Mouse (Mus musculus) forebrain, embryonic 14.5 days (tissue): ENCODE results near the gene Pus1. TPM values are rescaled to one million over a fixed set of nuclear protein-coding genes. Genes with fewer than 3 reads are reported as not detected.
"Not testable (repeated sequence)": the region's sequence is repeated elsewhere in the genome, so short reads cannot be mapped to it uniquely, and the experiment has no call there.

Source experiments
- ATAC-seq: fragments of 200-750 bp; cut with Nextera tagmentation; 2 replicates; pipeline ENCODE4 v1.8.0; 2017; ENCODE audit warnings: mild to moderate bottlenecking, moderate library complexity
- DNase-seq: peaks from one replicate; pipeline ENCODE4 v3.0.0-alpha.2; 2015; ENCODE audit warnings: low spot score
- H3K27ac ChIP-seq: fragments of 300-500 bp; sonication (generic); 2 replicates; pipeline ENCODE4 v1.5.1; 2014; ENCODE audit warnings: low read depth, mild to moderate bottlenecking, control low read depth, low read length, moderate library complexity
- H3K27me3 ChIP-seq: fragments of 300-500 bp; sonication (generic); replicated peaks from 2 replicates; pipeline ENCODE4 v1.6.1; 2014; ENCODE audit warnings: low read length, control low read depth, mixed read lengths; ENCODE audit not compliant: control insufficient read depth, insufficient read depth
- H3K36me3 ChIP-seq: fragments of 300-500 bp; sonication (generic); 2 replicates; pipeline ENCODE4 v1.6.1; 2014; ENCODE audit warnings: low read length, control low read depth; ENCODE audit not compliant: control insufficient read depth, insufficient read depth
- H3K4me1 ChIP-seq: fragments of 300-500 bp; sonication (generic); 2 replicates; pipeline ENCODE4 v1.6.1; 2014; ENCODE audit warnings: antibody characterized with exemption, low read length, control low read depth; ENCODE audit not compliant: control insufficient read depth, insufficient read depth
- H3K4me2 ChIP-seq: fragments of 300-500 bp; sonication (generic); 2 replicates; pipeline ENCODE4 v1.6.1; 2014; ENCODE audit warnings: mild to moderate bottlenecking, control low read depth, low read length
- H3K4me3 ChIP-seq: fragments of 300-500 bp; sonication (generic); 2 replicates; pipeline ENCODE4 v1.5.1; 2014; ENCODE audit warnings: low read depth, low read length, control low read depth
- H3K9ac ChIP-seq: fragments of 300-500 bp; sonication (generic); 2 replicates; pipeline ENCODE4 v1.6.1; 2014; ENCODE audit warnings: mild to moderate bottlenecking, low read length, control low read depth, moderate library complexity
- H3K9me3 ChIP-seq: fragments of 300-500 bp; sonication (generic); replicated peaks from 2 replicates; pipeline ENCODE4 v1.6.1; 2016; ENCODE audit warnings: low read length, control low read depth, mixed read lengths; ENCODE audit not compliant: control insufficient read depth
- WGBS: fragments of 180-500 bp; shearing (Covaris S2); extraction: QIAGEN DNeasy Blood & Tissue Kit; methylation state at CpG from one replicate; pipeline ENCODE4 v1.1.7; 2014; 5-methylcytosine and 5-hydroxymethylcytosine counted together
- polyA plus RNA-seq: library from polyadenylated mRNA; unstranded; fragments of >200 nt; fragmentation: Nextera tagmentation; extraction: Ambion mirVana; gene quantifications from 2 replicates; pipeline ENCODE4 v1.2.1, GENCODE M21; 2014

The Pus1 gene
- polyA plus RNA-seq, 1 experiment from 2014 or later, result 13.8 TPM

DNA sequence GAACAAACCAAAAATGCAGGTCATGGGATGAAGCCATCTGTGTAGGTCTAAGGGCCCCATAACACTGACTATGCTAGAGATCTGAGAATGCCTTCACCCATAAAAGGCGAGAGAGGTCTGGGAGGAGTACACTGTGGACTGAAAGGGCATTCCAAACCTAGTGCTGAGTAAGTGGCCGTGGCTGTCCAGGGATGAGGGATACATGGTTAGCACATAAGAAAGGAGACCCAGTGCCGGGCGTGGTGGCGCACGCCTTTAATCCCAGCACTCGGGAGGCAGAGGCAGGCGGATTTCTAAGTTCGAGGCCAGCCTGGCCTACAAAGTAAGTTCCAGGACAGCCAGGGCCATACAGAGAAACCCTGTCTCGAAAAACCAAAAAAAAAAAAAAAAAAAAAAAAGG is 7.5 kb downstream of the Pus1 start:
- not testable (repeated sequence) for H3K9me3 ChIP-seq, H3K4me1 ChIP-seq, H3K4me2 ChIP-seq, ATAC-seq, H3K9ac ChIP-seq, H3K4me3 ChIP-seq, DNase-seq, H3K27ac ChIP-seq, H3K27me3 ChIP-seq
- H3K36me3 ChIP-seq, result peaks cover 38% of the 10 kb centered on the region
- WGBS, result 94% methylated on average over 10 of the region's 10 CpGs

DNA sequence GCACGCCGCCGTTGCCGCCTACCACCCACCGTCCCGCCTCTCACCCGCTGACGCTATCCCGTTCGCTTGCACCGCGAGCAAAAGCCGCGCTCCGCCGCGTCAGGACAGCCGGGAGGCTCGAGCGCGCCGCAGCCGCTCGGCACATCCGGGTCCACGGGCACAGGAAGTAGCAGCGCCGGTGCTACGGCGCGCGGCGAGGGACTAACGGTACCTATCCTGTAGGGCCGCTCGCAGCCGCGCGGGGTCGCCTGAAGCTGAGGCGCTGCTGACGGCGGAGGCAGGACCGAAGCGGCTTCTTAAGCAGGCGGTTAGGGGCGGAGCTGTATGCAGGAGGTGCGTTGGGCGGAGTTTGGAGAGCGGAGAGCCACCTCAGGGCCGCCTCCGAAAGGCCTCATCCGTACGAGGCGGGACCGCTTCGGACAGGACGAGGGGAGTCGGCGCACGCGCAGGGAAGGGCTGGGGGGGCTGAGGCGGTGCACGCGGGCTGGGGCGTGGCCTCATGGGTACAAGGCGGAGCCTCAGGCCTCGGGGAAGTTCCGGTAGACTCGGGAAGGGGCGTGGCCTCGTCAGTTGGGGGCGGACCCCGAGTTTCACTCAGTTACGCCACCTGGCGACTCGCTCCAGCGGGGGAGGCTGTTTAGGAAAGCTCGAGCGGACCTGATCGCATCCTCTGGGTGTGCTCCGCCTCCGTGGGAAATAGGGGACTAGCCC is 9.9 kb downstream of the Pus1 start, which contains the start of gene Ep400:
Ep400 (minus strand) TSS at position 270 of the 711 bp plus-strand sequence.
- no peaks in the 10 kb centered on the region for H3K27me3 ChIP-seq
- H3K4me3 ChIP-seq, result peak within 1 kb of the TSS; percentile 91
- peak within 1 kb of the TSS; percentile 70 for H3K4me2 ChIP-seq
- peak within 1 kb of the TSS; percentile 96 for H3K27ac ChIP-seq
- H3K4me1 ChIP-seq, result peaks cover 10% of the 10 kb centered on the region
- WGBS, result under 1% methylated on average over 76 of the region's 83 CpGs
- peaks cover 29% of the 10 kb centered on the region for H3K36me3 ChIP-seq
- no peaks in the 10 kb centered on the region for H3K9me3 ChIP-seq
- DNase-seq (peak; percentile 100), ATAC-seq (peak; percentile 98)
- H3K9ac ChIP-seq, result peak within 1 kb of the TSS; percentile 93

DNA sequence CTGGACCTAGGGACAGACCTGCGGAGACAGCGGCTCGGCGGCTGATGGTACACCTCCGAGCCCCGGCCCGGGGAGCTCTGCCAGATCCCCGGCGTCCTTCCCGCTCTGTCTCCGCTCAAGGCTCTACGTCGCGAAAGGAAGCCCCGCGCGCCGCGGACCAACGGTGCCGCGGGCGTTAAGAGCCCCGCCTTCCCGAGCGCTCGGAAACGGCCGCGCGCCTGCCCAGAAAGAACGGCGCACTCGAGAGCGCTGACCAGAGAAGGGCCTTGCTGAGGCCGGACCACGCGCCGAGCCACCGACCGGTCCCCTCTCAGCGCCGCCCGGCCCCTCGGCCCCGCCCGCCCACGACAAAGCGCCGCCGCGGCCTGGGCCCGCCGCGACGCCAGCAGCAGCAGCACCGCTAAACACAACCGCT is 10.4 kb downstream of the Pus1 start:
- peak; percentile 59 for DNase-seq
- Histone ChIP-seq H3K4me3 (peak overlapping the region; percentile 91), H3K27me3 (no peaks in the 10 kb centered on the region), H3K9ac (peak overlapping the region; percentile 93), H3K9me3 (no peaks in the 10 kb centered on the region), H3K36me3 (peaks cover 24% of the 10 kb centered on the region), H3K27ac (peak overlapping the region; percentile 96), H3K4me1 (peaks cover 10% of the 10 kb centered on the region), H3K4me2 (peak overlapping the region; percentile 70)
- peak; percentile 57 for ATAC-seq
- WGBS, result 0% methylated on average over 48 of the region's 58 CpGs

DNA sequence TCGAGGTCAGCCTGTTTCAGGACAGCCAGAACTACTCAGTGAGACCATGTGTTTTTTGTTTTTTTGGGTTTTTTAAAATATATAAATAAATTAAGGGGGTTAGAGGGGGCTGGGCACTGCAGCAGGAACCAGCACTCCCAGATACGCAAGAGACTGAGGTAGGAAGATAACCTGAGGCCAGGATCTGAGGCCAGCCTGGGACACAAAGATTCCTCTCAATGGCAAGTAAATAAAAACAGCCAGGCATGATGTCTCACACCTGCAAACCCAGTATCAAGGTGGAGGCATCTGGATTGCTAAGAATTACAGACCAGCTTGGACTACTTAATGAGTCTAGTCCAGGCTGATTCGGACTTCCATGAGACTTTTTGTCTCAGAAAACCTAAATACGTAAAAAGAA is 11.2 kb downstream of the Pus1 start:
- Histone ChIP-seq H3K36me3 (peaks cover 17% of the 10 kb centered on the region), H3K27ac (peak overlapping the region; percentile 96; the same call in 1 of the 2 replicates)
- no peak for ATAC-seq

DNA sequence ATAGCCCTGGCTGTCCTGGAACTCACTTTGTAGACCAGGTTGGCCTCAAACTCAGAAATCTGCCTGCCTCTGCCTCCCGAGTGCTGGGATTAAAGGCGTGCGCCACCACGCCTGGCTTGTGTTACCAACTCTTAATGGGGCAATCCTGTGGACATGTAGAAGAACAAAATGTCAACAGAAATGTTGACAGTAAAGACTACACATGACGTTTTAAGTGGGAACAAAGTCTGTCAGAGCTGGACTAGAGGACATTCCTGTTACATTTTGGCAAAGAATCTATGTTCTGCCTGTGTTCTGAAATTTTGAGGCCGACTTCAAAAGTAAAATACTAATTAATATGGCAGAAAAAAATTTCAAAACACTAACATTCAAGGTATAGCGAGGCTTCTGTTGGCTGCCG is 16.6 kb downstream of the Pus1 start:
- Histone ChIP-seq H3K27ac (no peak overlapping the region), H3K4me2 (no peak overlapping the region), H3K27me3 (no peaks in the 10 kb centered on the region), H3K4me1 (peaks cover 4% of the 10 kb centered on the region; the same call in 1 of the 2 replicates), H3K4me3 (no peak overlapping the region), H3K9me3 (no peaks in the 10 kb centered on the region), H3K36me3 (no peaks in the 10 kb centered on the region), H3K9ac (no peak overlapping the region)
- no peak for ATAC-seq
- 94% methylated on average over 8 of the region's 8 CpGs for whole genome bisulfite sequencing
- no peak for DNase-seq

More for the DNA sequence above, 11.2 kb downstream of the Pus1 start:
- no peak for DNase-seq
- Histone ChIP-seq H3K4me3 (peak overlapping the region; percentile 91), H3K4me1 (peaks cover 10% of the 10 kb centered on the region), H3K4me2 (peak overlapping the region; percentile 70), H3K27me3 (no peaks in the 10 kb centered on the region), H3K9ac (peak overlapping the region; percentile 93), H3K9me3 (no peaks in the 10 kb centered on the region)
- WGBS, result 63% methylated on average over 4 of the region's 4 CpGs

DNA sequence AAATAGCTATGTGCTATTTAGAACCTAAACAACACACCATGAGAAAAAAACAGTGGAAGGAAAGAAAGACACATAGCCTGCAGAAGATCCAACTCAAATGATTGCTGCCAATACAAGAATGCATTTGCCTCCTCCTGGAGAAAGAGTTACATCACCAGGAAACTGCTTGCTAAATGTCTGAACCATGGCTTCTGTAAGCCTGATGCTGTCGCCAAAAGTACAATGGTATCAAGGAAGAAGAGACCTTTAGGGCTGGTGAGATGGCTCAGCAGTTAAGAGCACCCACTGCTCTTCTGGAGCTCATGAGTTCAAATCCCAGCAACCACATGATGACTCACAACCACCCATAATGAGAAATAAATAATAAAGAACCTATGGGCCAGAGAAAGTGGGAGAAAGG is 35.4 kb downstream of the Pus1 start:
- no peak overlapping the region for H3K4me3 ChIP-seq
- H3K9me3 ChIP-seq, result no peaks in the 10 kb centered on the region
- no peak for DNase-seq
- H3K27ac ChIP-seq, result no peak overlapping the region
- 93% methylated on average over 1 of the region's 1 CpGs for WGBS
- peaks cover 9% of the 10 kb centered on the region for H3K36me3 ChIP-seq
- H3K27me3 ChIP-seq, result no peaks in the 10 kb centered on the region
- H3K9ac ChIP-seq, result no peak overlapping the region
- H3K4me2 ChIP-seq, result no peak overlapping the region
- no peaks in the 10 kb centered on the region for H3K4me1 ChIP-seq
- no peak for ATAC-seq

DNA sequence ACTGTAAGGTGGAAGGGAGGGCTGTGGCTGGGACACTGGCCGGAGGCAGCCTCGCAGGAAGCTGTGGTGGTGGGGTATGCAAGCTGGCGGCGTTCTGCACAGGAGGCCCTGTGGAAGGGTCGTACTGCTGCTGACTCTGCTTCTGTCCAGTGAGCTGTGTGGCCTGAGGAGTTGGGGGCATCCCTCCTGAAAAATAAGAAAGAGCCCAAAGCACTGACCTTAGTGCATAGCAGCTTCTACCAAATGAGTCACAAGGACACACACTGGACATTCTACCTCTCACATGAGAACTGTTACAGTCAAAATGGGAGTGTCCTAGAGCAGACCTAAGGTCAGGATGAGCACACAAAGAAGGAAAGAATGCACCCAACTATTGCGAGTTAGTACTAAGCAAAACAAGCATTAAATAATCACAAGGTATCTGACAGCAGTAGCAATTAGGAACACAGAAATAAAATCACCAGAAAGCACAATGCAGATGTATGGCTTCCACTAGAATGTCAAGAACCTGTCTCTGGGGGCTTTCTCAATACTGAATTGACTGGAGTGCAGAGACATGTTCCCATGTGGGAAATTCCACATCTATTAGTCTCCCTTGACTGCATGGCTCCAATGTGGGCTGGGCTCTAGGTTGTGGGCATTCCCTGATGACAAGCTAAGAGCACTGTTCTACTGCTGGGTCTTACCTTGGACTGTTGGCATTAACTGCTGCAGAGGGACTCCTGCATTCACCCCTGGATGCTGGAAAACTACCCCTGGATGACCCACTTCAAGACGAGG is 40.8 kb downstream of the Pus1 start:
- ATAC-seq (no peak), DNase-seq (no peak)
- Histone ChIP-seq H3K36me3 (peaks cover 53% of the 10 kb centered on the region), H3K4me3 (no peak overlapping the region), H3K4me1 (no peaks in the 10 kb centered on the region), H3K27me3 (no peaks in the 10 kb centered on the region), H3K9ac (no peak overlapping the region), H3K9me3 (no peaks in the 10 kb centered on the region), H3K27ac (no peak overlapping the region), H3K4me2 (no peak overlapping the region)
- 91% methylated on average over 7 of the region's 7 CpGs for WGBS

DNA sequence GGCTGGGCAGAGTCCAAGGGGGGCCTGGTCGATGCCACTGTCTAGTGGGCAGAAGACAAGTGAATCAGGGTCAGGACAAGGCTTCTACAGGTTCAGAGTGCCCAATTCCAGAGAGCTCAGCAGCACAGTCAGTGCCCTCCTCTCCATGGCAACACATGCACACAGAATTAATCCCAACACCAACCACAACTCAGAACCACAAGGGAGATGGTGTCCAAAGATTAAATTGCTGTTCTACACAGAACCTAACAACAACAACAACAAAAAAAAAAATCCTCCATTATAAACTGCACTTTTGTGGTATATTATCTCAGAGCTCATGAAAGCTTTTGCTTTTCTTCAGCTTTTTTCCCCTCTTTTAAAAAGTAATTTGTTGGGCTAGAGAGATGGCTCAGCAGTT is 44.9 kb downstream of the Pus1 start:
- no peaks in the 10 kb centered on the region for H3K4me1 ChIP-seq
- DNase-seq, result no peak

More for the DNA sequence above, 44.9 kb downstream of the Pus1 start:
- H3K27me3 ChIP-seq, result no peaks in the 10 kb centered on the region
- no peak overlapping the region for H3K4me3 ChIP-seq
- WGBS, result 100% methylated on average over 1 of the region's 1 CpGs
- peaks cover 75% of the 10 kb centered on the region for H3K36me3 ChIP-seq
- H3K27ac ChIP-seq, result no peak overlapping the region
- no peak for ATAC-seq
- no peak overlapping the region for H3K9ac ChIP-seq
- no peak overlapping the region for H3K4me2 ChIP-seq
- no peaks in the 10 kb centered on the region for H3K9me3 ChIP-seq
